Mouse (Mus musculus) brain, embryonic 14.5 days (tissue): ENCODE measurements around the gene Cd180. TPM values are rescaled to one million over a fixed set of nuclear protein-coding genes. Genes with fewer than 3 reads are reported as not detected.

Experiments
- DNase-seq: peaks from one replicate; pipeline ENCODE4 v3.0.0-alpha.2; 2011; ENCODE audit warnings: low read depth
- CTCF ChIP-seq: fragments of 200-500 bp; IDR thresholded peaks from 2 replicates; pipeline ENCODE4 v1.5.1; 2012; ENCODE audit warnings: inconsistent platforms, mild to moderate bottlenecking, moderate library complexity, borderline replicate concordance; ENCODE audit not compliant: insufficient read depth, insufficient read length; ENCODE audit errors: extremely low read depth
- POLR2A ChIP-seq: fragments of 200-500 bp; IDR thresholded peaks from 2 replicates; pipeline ENCODE4 v1.6.1; 2012; ENCODE audit warnings: mild to moderate bottlenecking, inconsistent platforms, borderline replicate concordance; ENCODE audit not compliant: poor library complexity, insufficient read depth, insufficient read length, severe bottlenecking; ENCODE audit errors: extremely low read depth
- polyA plus RNA-seq: library from polyadenylated mRNA; depleted of rRNA; stranded (reverse); fragments of >200 nt; gene quantifications from 2 replicates; pipeline ENCODE4 v1.2.3, GENCODE M21; 2012

Gene Cd180
- polyA plus RNA-seq, 1 experiment = 1.0 TPM

GRCm38 (mm10) chr13:102689201-102690090 lies 3.9 kb upstream of the Cd180 start:
- no peak for DNase-seq
- TF ChIP-seq POLR2A (no peak), CTCF (no peak)

- no peak for DNase-seq
- TF ChIP-seq CTCF = no peak
- TF ChIP-seq POLR2A = no peak
These were observed 3.2 kb upstream of the Cd180 start for GRCm38 (mm10) chr13:102690184-102690583.

- TF ChIP-seq POLR2A = no peak
- TF ChIP-seq CTCF = no peak
- DNase-seq = peak; percentile 47
These were observed 1.8 kb upstream of the Cd180 start for GRCm38 (mm10) chr13:102691408-102692150.

- no peak for DNase-seq
- TF ChIP-seq POLR2A (no peak), CTCF (no peak)
These were observed 796 bp downstream of the Cd180 start for GRCm38 (mm10) chr13:102694154-102694553.

- no peak for DNase-seq
- no peak for TF ChIP-seq CTCF
- TF ChIP-seq POLR2A = no peak
These were observed 2.0 kb downstream of the Cd180 start for GRCm38 (mm10) chr13:102695121-102695905.

- TF ChIP-seq CTCF (no peak), POLR2A (no peak)
- no peak for DNase-seq
These were observed 5.0 kb downstream of the Cd180 start for GRCm38 (mm10) chr13:102698335-102698734.

- TF ChIP-seq POLR2A = no peak
- no peak for TF ChIP-seq CTCF
- peak; percentile 98 for DNase-seq
These were observed 5.5 kb downstream of the Cd180 start for GRCm38 (mm10) chr13:102698751-102699323.

GRCm38 (mm10) chr13:102700176-102700575 lies 6.8 kb downstream of the Cd180 start:
- DNase-seq = no peak
- no peak for TF ChIP-seq POLR2A

- no peak for DNase-seq
- TF ChIP-seq CTCF = no peak
- no peak for TF ChIP-seq POLR2A
These were observed 7.4 kb downstream of the Cd180 start for GRCm38 (mm10) chr13:102700744-102701143.

- TF ChIP-seq CTCF = no peak
- TF ChIP-seq POLR2A = no peak
- DNase-seq = no peak
These were observed 23.6 kb downstream of the Cd180 start for GRCm38 (mm10) chr13:102716973-102717372.

GRCm38 (mm10) chr13:102725416-102725815 lies 32.1 kb downstream of the Cd180 start:
- no peak for DNase-seq
- TF ChIP-seq CTCF (no peak), POLR2A (no peak)

GRCm38 (mm10) chr13:102725906-102726305 lies 32.5 kb downstream of the Cd180 start:
- no peak for DNase-seq
- no peak for TF ChIP-seq POLR2A
- TF ChIP-seq CTCF = no peak
